Mouse (Mus musculus) ES-Bruce4 (cell line): ENCODE results near the gene Tmem151b.

Experiments
- CTCF ChIP-seq: IDR thresholded peaks from one replicate; pipeline ENCODE4 v1.8.1; 2011; ENCODE audit warnings: low read depth, low read length
- POLR2A ChIP-seq: IDR thresholded peaks from one replicate; pipeline ENCODE4 v1.8.1; 2011; ENCODE audit warnings: low read length; ENCODE audit not compliant: insufficient read depth

GRCm38 (mm10) chr17:45593479-45593878, 44.0 kb upstream of the Tmem151b start:
- TF ChIP-seq CTCF (peak; percentile 31), POLR2A (no peak)
